Mouse (Mus musculus): ENCODE results near the gene Cd274.

GRCm38 (mm10) chr19:29418661-29419115, 51.4 kb downstream of the Cd274 start:
- TF ChIP-seq CTCF (IDR thresholded peaks at IDR 0.05; ENCODE audit: insufficient read depth, low read depth, low read length) (no peak), POLR2A (IDR thresholded peaks at IDR 0.05; ENCODE audit: insufficient read depth, low read depth, low read length) (no peak)
